Mouse (Mus musculus) kidney, adult 2 months (tissue): ENCODE measurements around the gene Slc25a48.

Experiments used
- CTCF ChIP-seq: fragments of 200-500 bp; conservative IDR thresholded peaks from 2 replicates; pipeline ENCODE4 v1.5.1; 2011; ENCODE audit warnings: low read depth, mild to moderate bottlenecking, control low read depth, low read length, moderate library complexity, mixed read lengths; ENCODE audit not compliant: insufficient read depth, insufficient read length
- POLR2A ChIP-seq: fragments of 200-500 bp; IDR thresholded peaks from one replicate; pipeline ENCODE4 v1.6.1; 2011; ENCODE audit warnings: low read depth, low read length, control low read depth

GRCm38 (mm10) chr13:56404511-56405140 is 33.5 kb upstream of the Slc25a48 start:
- no peak for TF ChIP-seq POLR2A
- no peak for TF ChIP-seq CTCF
